Mouse (Mus musculus) erythroblast, embryonic 14.5 days (primary cell): ENCODE results near the gene Trmt1l.

ENCODE experiments used
- GATA1 ChIP-seq: IDR thresholded peaks from 2 replicates; pipeline ENCODE4 v1.6.1; 2012; ENCODE audit warnings: low read length, inconsistent platforms, mixed read lengths
- TAL1 ChIP-seq: IDR thresholded peaks from 3 replicates; pipeline ENCODE4 v1.6.1; 2012; ENCODE audit warnings: low read length, inconsistent platforms, mixed read lengths

DNA sequence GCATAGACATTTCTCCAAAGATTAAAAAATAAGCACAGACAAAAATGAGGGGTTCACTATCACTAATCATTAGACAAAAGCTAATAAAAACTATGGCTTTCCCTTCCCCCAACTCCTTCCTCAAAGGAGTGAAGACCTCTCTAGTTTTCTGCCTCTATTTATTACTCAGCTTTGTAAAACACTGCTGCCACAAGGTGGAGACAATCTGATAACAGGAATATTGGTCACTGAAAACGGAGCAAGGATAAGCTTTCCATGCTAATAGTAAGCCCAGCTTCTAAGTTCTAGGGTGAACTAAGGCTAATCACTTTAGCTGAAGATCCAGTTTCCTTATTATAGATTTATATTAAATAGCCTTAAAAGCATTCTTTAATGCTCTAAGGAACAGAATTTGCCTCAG lies 64.1 kb downstream of the Trmt1l start:
- TF ChIP-seq TAL1 (no peak), GATA1 (no peak)
